Mouse (Mus musculus): Measurements from ENCODE around the gene Pus10. TPM values are rescaled to one million over a fixed set of nuclear protein-coding genes. Genes with fewer than 3 reads are reported as not detected.

Gene Pus10
- polyA plus RNA-seq, 1 experiment: 7.9 TPM

DNA sequence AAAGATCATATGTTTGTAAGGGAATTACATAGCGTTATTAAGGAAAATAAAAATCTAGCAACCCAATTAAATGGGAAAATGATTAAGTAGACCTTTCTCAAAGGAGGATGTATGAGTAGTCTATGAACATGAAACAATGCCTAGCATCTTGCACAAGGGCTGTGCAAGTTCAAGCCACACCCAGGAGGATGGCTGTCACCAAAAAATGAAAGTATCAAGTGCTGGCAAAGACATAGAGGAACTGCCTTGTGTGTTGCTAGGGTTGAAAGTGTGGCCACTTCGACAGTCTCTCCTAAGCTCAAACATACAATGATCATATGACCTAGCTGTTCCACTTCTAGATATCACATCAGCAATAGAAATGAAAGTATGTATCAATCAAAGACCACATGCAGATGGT lies 53.4 kb downstream of the Pus10 start:
- TF ChIP-seq POLR2A (IDR thresholded peaks at IDR 0.05; ENCODE audit: control insufficient read depth, low read depth, low read length) (no peak), CTCF (IDR thresholded peaks at IDR 0.05; ENCODE audit: control insufficient read depth, insufficient read depth, insufficient replicate concordance, low read depth, low read length) (no peak)
- no peaks in the 10 kb centered on the region; the same call in 1 of the 2 replicates for H3K36me3 ChIP-seq (ENCODE audit: control insufficient read depth, insufficient read depth, low read length)

GRCm38 (mm10) chr11:23719825-23720224 lies 54.4 kb downstream of the Pus10 start:
- TF ChIP-seq POLR2A (IDR thresholded peaks at IDR 0.05; ENCODE audit: control insufficient read depth, low read depth, low read length): no peak
- no peak for TF ChIP-seq CTCF (IDR thresholded peaks at IDR 0.05; ENCODE audit: control insufficient read depth, insufficient read depth, insufficient replicate concordance, low read depth, low read length)
- H3K27ac ChIP-seq (ENCODE audit: control insufficient read depth, insufficient read depth, low read depth, low read length): no peak overlapping the region
- no peaks in the 10 kb centered on the region for H3K4me1 ChIP-seq (ENCODE audit: control insufficient read depth, insufficient read depth, low read length)
- no peak overlapping the region for H3K4me3 ChIP-seq (ENCODE audit: control insufficient read depth, low read depth, low read length)
- no peaks in the 10 kb centered on the region; the same call in 1 of the 2 replicates for H3K36me3 ChIP-seq (ENCODE audit: control insufficient read depth, insufficient read depth, low read length)
- no peaks in the 10 kb centered on the region for H3K27me3 ChIP-seq (ENCODE audit: control insufficient read depth, insufficient read depth, low read length)

More for the DNA sequence above, 53.4 kb downstream of the Pus10 start:
- H3K27ac ChIP-seq (ENCODE audit: control insufficient read depth, insufficient read depth, low read depth, low read length): no peak overlapping the region
- no peak overlapping the region for H3K4me3 ChIP-seq (ENCODE audit: control insufficient read depth, low read depth, low read length)
- no peaks in the 10 kb centered on the region for H3K4me1 ChIP-seq (ENCODE audit: control insufficient read depth, insufficient read depth, low read length)
- no peaks in the 10 kb centered on the region for H3K27me3 ChIP-seq (ENCODE audit: control insufficient read depth, insufficient read depth, low read length)

DNA sequence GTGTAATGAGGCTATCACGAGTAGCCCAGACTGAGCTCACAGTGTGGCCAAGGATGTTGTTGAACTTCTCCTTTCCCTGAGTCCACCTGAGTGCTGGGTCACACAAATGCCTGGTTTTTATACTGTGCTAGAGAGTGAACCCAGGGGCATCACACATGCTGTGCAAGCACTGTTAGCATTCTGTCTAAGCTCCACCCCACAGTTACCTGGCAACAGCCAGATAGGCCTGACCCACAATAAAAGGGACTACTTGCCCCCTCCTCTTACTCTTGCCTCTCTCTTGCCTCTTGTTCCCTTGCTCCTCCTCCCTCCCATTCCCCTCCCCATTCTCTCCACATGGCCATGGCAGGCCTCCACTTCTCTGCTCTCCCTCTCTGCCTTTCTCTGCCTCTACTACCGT lies 56.9 kb downstream of the Pus10 start:
- H3K36me3 ChIP-seq (ENCODE audit: control insufficient read depth, insufficient read depth, low read length): no peaks in the 10 kb centered on the region; the same call in 1 of the 2 replicates
- H3K4me3 ChIP-seq (ENCODE audit: control insufficient read depth, low read depth, low read length): no peak overlapping the region
- no peaks in the 10 kb centered on the region for H3K4me1 ChIP-seq (ENCODE audit: control insufficient read depth, insufficient read depth, low read length)
- TF ChIP-seq POLR2A (IDR thresholded peaks at IDR 0.05; ENCODE audit: control insufficient read depth, low read depth, low read length): no peak
- TF ChIP-seq CTCF (IDR thresholded peaks at IDR 0.05; ENCODE audit: control insufficient read depth, insufficient read depth, insufficient replicate concordance, low read depth, low read length): no peak
- no peaks in the 10 kb centered on the region for H3K27me3 ChIP-seq (ENCODE audit: control insufficient read depth, insufficient read depth, low read length)
- H3K27ac ChIP-seq (ENCODE audit: control insufficient read depth, insufficient read depth, low read depth, low read length): no peak overlapping the region

DNA sequence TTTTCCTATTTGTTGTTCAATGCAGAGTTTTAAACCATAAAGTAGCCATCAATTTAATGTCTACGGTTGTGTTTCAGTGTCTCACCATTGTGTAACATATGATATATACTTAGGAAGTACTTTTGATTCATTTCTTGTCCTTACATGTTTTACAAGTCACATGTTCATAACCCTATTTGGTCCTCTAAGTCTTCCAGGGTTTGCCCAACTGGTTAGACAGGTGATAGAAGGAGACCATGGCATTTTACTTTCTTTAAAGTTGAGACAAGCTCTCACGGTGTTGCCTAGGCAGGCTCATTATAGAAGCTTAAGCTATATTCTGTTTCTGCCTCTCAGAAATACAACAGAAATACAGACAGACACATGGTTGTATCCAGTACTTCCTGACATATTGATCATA lies 60.4 kb downstream of the Pus10 start:
- Histone ChIP-seq H3K27ac (ENCODE audit: control insufficient read depth, insufficient read depth, low read depth, low read length) (no peak overlapping the region), H3K36me3 (ENCODE audit: control insufficient read depth, insufficient read depth, low read length) (no peaks in the 10 kb centered on the region; the same call in 1 of the 2 replicates), H3K4me3 (ENCODE audit: control insufficient read depth, low read depth, low read length) (no peak overlapping the region), H3K27me3 (ENCODE audit: control insufficient read depth, insufficient read depth, low read length) (no peaks in the 10 kb centered on the region), H3K4me1 (ENCODE audit: control insufficient read depth, insufficient read depth, low read length) (no peaks in the 10 kb centered on the region)
- TF ChIP-seq POLR2A (IDR thresholded peaks at IDR 0.05; ENCODE audit: control insufficient read depth, low read depth, low read length) (no peak), CTCF (IDR thresholded peaks at IDR 0.05; ENCODE audit: control insufficient read depth, insufficient read depth, insufficient replicate concordance, low read depth, low read length) (no peak)

DNA sequence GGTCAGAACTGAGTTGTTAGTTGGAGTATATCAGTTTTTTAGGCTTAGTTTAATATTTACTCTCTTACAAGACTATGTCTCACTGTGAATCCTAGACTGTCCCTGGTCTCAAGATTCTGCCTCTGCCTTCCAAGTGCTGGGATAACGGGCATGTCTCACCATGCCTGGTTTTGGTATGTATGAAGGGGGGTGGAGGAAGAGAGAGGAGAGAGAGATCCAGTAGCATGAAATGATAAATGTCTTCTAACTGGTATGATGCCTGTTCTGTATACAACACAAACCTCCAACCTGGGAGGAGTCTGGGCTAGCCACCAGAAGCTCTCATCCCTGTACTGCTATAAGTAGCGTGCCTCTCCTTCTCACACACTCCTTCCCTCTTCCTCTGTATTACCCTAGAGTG lies 61.0 kb downstream of the Pus10 start:
- Histone ChIP-seq H3K36me3 (ENCODE audit: control insufficient read depth, insufficient read depth, low read length) (no peaks in the 10 kb centered on the region; the same call in 1 of the 2 replicates), H3K4me3 (ENCODE audit: control insufficient read depth, low read depth, low read length) (no peak overlapping the region), H3K27ac (ENCODE audit: control insufficient read depth, insufficient read depth, low read depth, low read length) (no peak overlapping the region), H3K4me1 (ENCODE audit: control insufficient read depth, insufficient read depth, low read length) (no peaks in the 10 kb centered on the region), H3K27me3 (ENCODE audit: control insufficient read depth, insufficient read depth, low read length) (no peaks in the 10 kb centered on the region)
- no peak for TF ChIP-seq CTCF (IDR thresholded peaks at IDR 0.05; ENCODE audit: control insufficient read depth, insufficient read depth, insufficient replicate concordance, low read depth, low read length)
- no peak for TF ChIP-seq POLR2A (IDR thresholded peaks at IDR 0.05; ENCODE audit: control insufficient read depth, low read depth, low read length)

DNA sequence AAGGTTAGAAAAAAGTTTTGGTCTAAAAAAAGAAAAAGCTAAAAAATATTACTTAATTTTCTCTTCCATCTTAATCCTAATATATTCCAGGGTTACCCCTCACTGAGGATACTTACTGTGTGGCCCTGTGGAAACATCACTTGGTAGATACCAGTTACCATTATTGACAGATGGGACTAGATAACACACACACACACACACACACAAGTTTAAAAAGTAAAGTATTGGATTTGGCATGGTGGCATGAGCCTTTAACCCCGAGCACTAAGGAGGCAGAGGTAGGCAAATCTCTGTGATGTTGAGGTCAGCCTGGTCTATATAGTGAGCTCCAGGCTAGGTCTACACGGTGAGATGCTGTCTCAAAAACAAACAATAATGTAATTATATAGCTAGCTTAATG lies 62.7 kb downstream of the Pus10 start:
- no peaks in the 10 kb centered on the region for H3K4me1 ChIP-seq (ENCODE audit: control insufficient read depth, insufficient read depth, low read length)
- H3K36me3 ChIP-seq (ENCODE audit: control insufficient read depth, insufficient read depth, low read length): no peaks in the 10 kb centered on the region; the same call in 1 of the 2 replicates
- H3K4me3 ChIP-seq (ENCODE audit: control insufficient read depth, low read depth, low read length): no peak overlapping the region
- H3K27ac ChIP-seq (ENCODE audit: control insufficient read depth, insufficient read depth, low read depth, low read length): no peak overlapping the region
- no peak for TF ChIP-seq CTCF (IDR thresholded peaks at IDR 0.05; ENCODE audit: control insufficient read depth, insufficient read depth, insufficient replicate concordance, low read depth, low read length)
- no peak for TF ChIP-seq POLR2A (IDR thresholded peaks at IDR 0.05; ENCODE audit: control insufficient read depth, low read depth, low read length)
- H3K27me3 ChIP-seq (ENCODE audit: control insufficient read depth, insufficient read depth, low read length): no peaks in the 10 kb centered on the region

GRCm38 (mm10) chr11:23730120-23730519 lies 64.6 kb downstream of the Pus10 start:
- Histone ChIP-seq H3K27ac (ENCODE audit: control insufficient read depth, insufficient read depth, low read depth, low read length) (no peak overlapping the region), H3K27me3 (ENCODE audit: control insufficient read depth, insufficient read depth, low read length) (no peaks in the 10 kb centered on the region), H3K4me3 (ENCODE audit: control insufficient read depth, low read depth, low read length) (no peak overlapping the region), H3K4me1 (ENCODE audit: control insufficient read depth, insufficient read depth, low read length) (no peaks in the 10 kb centered on the region), H3K36me3 (ENCODE audit: control insufficient read depth, insufficient read depth, low read length) (no peaks in the 10 kb centered on the region; the same call in 1 of the 2 replicates)
- TF ChIP-seq CTCF (IDR thresholded peaks at IDR 0.05; ENCODE audit: control insufficient read depth, insufficient read depth, insufficient replicate concordance, low read depth, low read length): no peak
- no peak for TF ChIP-seq POLR2A (IDR thresholded peaks at IDR 0.05; ENCODE audit: control insufficient read depth, low read depth, low read length)

- Histone ChIP-seq H3K4me1 (ENCODE audit: control insufficient read depth, insufficient read depth, low read length) (no peaks in the 10 kb centered on the region), H3K4me3 (ENCODE audit: control insufficient read depth, low read depth, low read length) (no peak overlapping the region), H3K27ac (ENCODE audit: control insufficient read depth, insufficient read depth, low read depth, low read length) (no peak overlapping the region), H3K36me3 (ENCODE audit: control insufficient read depth, insufficient read depth, low read length) (no peaks in the 10 kb centered on the region), H3K27me3 (ENCODE audit: control insufficient read depth, insufficient read depth, low read length) (no peaks in the 10 kb centered on the region)
- TF ChIP-seq POLR2A (IDR thresholded peaks at IDR 0.05; ENCODE audit: control insufficient read depth, low read depth, low read length) (no peak), CTCF (IDR thresholded peaks at IDR 0.05; ENCODE audit: control insufficient read depth, insufficient read depth, insufficient replicate concordance, low read depth, low read length) (no peak)
Observed at GRCm38 (mm10) chr11:23732840-23733239, 67.4 kb downstream of the Pus10 start.
